Mouse (Mus musculus): Measurements from ENCODE around the gene Kat2b. TPM values are rescaled to one million over a fixed set of nuclear protein-coding genes. Genes with fewer than 3 reads are reported as not detected.
A peak's percentile ranks its signal among the peaks of the same experiment; 100 is the strongest.
"Not testable (repeated sequence)": the region's sequence is repeated elsewhere in the genome, so short reads cannot be mapped to it uniquely, and the experiment has no call there.

The Kat2b gene
- polyA plus RNA-seq, 1 experiment from 2014 or later, result 6.0 TPM

DNA sequence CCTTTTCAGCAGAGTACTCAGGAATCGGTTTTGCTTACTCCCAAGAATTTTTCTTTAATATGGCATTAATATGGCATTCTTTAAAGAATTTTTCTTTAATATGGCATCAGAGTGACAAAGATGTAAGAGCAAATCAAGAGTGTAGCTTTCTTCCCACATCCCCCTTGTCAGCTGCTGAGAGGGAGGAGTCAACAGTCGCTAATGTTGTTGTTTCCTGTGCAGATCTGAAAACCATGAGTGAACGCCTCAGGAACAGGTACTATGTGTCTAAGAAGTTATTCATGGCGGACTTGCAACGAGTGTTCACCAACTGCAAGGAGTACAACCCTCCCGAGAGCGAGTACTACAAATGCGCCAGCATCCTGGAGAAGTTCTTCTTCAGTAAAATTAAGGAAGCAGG lies 103.8 kb downstream of the Kat2b start:
- Histone ChIP-seq H3K4me1 (no peaks in the 10 kb centered on the region), H3K27me3 (replicated peaks) (no peaks in the 10 kb centered on the region), H3K27ac (replicated peaks) (no peak overlapping the region), H3K9ac (replicated peaks) (no peak overlapping the region), H3K4me2 (no peak overlapping the region), H3K36me3 (peaks cover 20% of the 10 kb centered on the region), H3K9me3 (replicated peaks) (no peaks in the 10 kb centered on the region), H3K4me3 (replicated peaks) (no peak overlapping the region)
- WGBS, result 91% methylated on average over 8 of the region's 8 CpGs
- ATAC-seq (ENCODE audit: low FRiP score), result no peak

DNA sequence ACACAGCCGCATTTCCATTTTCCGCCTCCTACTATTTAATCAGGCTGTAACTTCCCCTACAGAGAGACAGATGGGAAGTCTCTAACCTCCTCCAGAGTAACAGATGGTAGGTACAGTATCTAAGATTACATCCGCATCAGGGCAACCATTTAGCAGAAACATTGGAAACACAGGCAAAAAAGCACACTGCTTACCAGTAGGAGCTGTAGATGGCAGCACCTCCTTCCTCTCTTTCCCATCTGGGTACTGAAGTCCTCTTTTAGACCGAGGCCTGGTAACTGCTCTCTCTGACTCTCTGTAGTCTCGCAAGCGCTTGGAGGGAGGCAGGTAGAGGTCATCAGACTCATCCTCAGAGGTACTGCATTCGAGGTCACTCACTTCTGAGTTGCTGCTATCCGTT lies 112.1 kb downstream of the Kat2b start:
- Histone ChIP-seq H3K4me1 (no peaks in the 10 kb centered on the region), H3K27ac (replicated peaks) (no peak overlapping the region; the same call in 1 of the 2 replicates), H3K36me3 (no peaks in the 10 kb centered on the region), H3K27me3 (replicated peaks) (no peaks in the 10 kb centered on the region), H3K4me3 (replicated peaks) (no peak overlapping the region), H3K9ac (replicated peaks) (no peak overlapping the region), H3K4me2 (no peak overlapping the region), H3K9me3 (replicated peaks) (no peaks in the 10 kb centered on the region)
- peak; percentile 84; the same call in 1 of the 2 replicates for ATAC-seq (ENCODE audit: low FRiP score)
- WGBS, result 73% methylated on average over 8 of the region's 8 CpGs

DNA sequence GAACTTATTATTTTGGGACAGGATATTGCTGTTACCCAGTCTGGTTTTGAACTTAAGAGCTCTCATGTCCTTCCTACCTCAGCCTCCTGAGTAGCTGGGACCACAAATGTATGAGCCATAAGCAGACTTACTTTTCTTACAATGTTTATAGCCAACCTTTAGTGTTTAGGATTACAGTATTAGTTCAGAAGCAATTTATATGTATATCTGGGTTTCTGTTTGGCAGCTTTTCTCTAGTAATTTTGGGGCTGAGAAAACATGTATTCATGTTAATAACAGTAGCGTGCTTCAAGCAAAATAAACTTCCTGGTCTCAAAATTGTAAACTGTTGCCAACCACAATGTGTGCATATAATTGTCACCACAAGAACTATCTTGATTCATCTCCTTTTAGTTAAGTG lies 121.7 kb downstream of the Kat2b start:
- no peaks in the 10 kb centered on the region for H3K9me3 ChIP-seq (replicated peaks)
- H3K27me3 ChIP-seq (replicated peaks), result no peaks in the 10 kb centered on the region
- peak overlapping the region; percentile 64 for H3K4me2 ChIP-seq
- ATAC-seq (ENCODE audit: low FRiP score), result no peak
- peaks cover 11% of the 10 kb centered on the region for H3K4me1 ChIP-seq
- H3K4me3 ChIP-seq (replicated peaks), result peak overlapping the region; percentile 55; the same call in 1 of the 2 replicates
- no peak overlapping the region for H3K27ac ChIP-seq (replicated peaks)
- H3K36me3 ChIP-seq, result no peaks in the 10 kb centered on the region
- WGBS, result 17% methylated on average over 1 of the region's 1 CpGs
- H3K9ac ChIP-seq (replicated peaks), result peak overlapping the region; percentile 0; the same call in 1 of the 2 replicates

DNA sequence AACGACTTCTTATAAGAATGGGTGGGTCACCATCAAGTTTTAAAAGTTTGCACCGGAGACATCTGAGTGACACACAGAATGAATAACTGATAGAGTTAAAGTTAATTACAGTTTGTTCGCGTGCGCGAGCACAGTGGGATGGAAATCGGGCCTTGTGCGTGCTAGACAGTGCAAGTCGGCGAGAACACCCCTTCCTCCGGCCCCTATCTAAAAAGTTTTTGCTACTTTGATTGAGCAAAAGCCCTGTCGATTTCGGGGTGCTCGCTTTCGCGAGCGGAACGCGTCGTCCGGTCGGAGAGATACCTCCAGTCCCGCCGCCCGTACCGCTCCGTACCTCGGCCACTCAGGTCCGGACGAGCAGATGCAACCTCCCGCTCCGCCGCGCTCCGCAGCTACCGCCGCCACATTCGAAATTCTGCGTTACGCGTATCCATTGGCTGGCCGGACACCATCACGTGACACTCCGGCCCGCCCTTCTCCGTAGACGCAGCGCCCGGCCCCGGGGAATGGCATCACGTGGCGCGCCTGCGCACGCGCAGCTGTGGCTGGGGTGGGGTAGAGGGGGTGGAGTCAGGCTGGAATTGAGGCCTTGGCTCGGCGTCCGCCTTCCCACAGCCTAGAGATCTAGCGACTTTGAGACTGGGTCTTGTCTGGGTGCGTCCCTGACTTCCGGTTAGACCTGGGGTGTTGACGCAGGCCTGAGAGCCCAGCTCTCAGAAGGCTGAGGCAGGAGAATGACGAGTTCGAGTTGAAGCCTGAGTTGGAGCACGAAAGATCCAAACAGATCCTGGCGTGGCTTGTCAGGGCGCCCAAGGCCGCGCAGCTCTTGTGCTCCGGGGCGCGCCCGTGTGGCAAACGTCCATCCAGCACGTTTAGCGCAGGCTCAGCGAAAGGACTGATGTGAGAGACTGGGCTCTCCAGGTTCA lies 122.5 kb downstream of the Kat2b start, which contains the start of gene Sgo1:
Gene Sgo1 (minus strand): TSS at position 457 of the 926 bp plus-strand sequence.
- under 1% methylated on average over 78 of the region's 78 CpGs for WGBS
- peak; percentile 100 for ATAC-seq (ENCODE audit: low FRiP score)

DNA sequence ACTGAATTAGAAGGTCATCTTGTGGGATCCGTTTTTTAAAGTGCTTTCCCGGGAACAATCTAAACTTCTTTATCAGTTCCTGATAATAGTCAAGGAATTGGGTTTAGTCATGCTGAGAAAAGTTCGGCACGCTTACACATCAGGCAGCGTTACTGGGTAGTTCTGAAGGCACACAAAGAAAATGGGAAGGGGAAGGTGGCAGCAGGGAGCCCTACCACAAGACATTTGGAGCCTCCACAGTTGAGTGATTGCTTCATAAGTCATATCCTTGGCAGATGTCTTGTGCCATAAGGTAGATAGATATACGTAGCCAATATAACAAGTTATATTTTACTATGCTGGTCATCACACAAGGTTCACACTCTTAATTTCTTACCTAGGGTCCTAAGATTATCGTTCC lies 123.3 kb downstream of the Kat2b start:
- Histone ChIP-seq H3K9ac (replicated peaks) (peak overlapping the region; percentile 69), H3K9me3 (replicated peaks) (no peaks in the 10 kb centered on the region), H3K4me1 (peaks cover 11% of the 10 kb centered on the region), H3K36me3 (no peaks in the 10 kb centered on the region), H3K27ac (replicated peaks) (peak overlapping the region; percentile 97), H3K4me2 (peak overlapping the region; percentile 64), H3K4me3 (replicated peaks) (peak overlapping the region; percentile 55), H3K27me3 (replicated peaks) (no peaks in the 10 kb centered on the region)
- ATAC-seq (ENCODE audit: low FRiP score), result peak; percentile 28
- 8% methylated on average over 7 of the region's 7 CpGs for WGBS

More for the DNA sequence above, 122.5 kb downstream of the Kat2b start, which contains the start of gene Sgo1:
- Histone ChIP-seq H3K4me2 (peak within 1 kb of the TSS; percentile 64), H3K4me1 (peaks cover 11% of the 10 kb centered on the region), H3K4me3 (replicated peaks) (peak within 1 kb of the TSS; percentile 55), H3K27ac (replicated peaks) (peak within 1 kb of the TSS; percentile 97), H3K9ac (replicated peaks) (peak within 1 kb of the TSS; percentile 69), H3K27me3 (replicated peaks) (no peaks in the 10 kb centered on the region), H3K9me3 (replicated peaks) (no peaks in the 10 kb centered on the region), H3K36me3 (no peaks in the 10 kb centered on the region)

DNA sequence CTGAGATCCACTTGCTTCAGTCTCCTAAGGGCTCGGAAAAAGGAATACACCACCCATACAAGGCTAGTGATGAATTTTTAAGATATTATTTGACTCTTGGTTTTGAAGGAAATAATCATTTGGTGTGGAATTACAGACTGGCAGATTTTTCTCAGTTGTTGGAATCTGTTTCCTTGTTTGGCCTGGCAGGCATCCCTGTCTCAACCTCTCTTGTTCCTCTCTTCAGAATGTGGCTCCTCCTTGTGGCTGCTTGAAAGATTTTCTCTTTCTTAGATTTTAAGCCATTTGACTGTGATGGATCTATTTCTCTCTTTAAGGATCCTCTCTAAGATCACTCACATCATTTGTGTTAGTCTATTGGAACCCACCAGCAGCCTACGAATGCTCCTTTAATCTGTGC lies 127.4 kb downstream of the Kat2b start:
- ATAC-seq (ENCODE audit: low FRiP score), result no peak
- Histone ChIP-seq H3K27me3 (replicated peaks) (no peaks in the 10 kb centered on the region), H3K4me2 (no peak overlapping the region), H3K4me3 (replicated peaks) (no peak overlapping the region), H3K4me1 (peaks cover 7% of the 10 kb centered on the region), H3K27ac (replicated peaks) (no peak overlapping the region), H3K9me3 (replicated peaks) (no peaks in the 10 kb centered on the region), H3K9ac (replicated peaks) (no peak overlapping the region), H3K36me3 (no peaks in the 10 kb centered on the region)
- 90% methylated on average over 2 of the region's 2 CpGs for WGBS

DNA sequence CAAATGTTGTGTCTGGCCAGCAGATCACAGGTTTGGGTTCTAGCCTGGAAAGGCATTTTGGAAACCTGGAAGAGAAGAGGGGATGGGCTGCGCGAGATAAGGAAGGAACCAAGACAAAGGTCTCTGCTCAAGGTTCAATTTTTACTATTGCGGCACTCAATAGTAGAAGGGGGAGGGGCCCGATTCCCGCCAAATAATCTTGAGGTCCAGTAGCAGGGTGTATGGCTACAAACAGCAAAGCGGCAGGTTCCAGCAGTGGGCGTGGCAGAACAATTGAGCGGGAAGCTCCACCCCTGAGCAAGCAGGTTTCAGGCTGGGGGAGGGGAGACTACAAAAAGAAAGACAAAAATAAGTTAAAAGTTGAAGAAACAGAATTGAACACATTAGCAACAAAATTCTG lies 130.9 kb downstream of the Kat2b start:
- not testable (repeated sequence) for H3K27ac ChIP-seq (replicated peaks); ATAC-seq (ENCODE audit: low FRiP score); H3K4me3 ChIP-seq (replicated peaks); H3K9ac ChIP-seq (replicated peaks); H3K4me2 ChIP-seq; H3K9me3 ChIP-seq (replicated peaks); H3K4me1 ChIP-seq; H3K36me3 ChIP-seq; H3K27me3 ChIP-seq (replicated peaks)
- WGBS, result 92% methylated on average over 8 of the region's 8 CpGs

DNA sequence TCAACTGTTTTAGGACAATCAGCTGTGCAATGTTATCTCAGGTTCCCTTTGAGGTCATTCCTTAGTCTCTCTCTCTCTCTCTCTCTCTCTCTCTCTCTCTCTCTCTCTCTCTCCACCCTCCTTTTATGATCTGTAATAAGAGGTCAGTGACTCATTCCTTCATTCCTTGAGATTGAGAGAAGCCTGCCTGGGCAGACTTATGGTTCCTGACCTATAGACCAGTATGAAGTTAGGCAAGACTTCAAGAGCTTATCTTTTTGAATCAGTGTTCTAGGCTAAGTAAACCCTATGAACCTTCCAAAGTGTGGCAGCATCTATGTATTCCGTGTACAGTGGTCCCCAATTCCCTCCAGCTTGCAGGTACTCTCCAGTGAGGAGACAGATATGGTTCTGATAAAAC lies 147.8 kb downstream of the Kat2b start:
- Histone ChIP-seq H3K4me1 (no peaks in the 10 kb centered on the region), H3K36me3 (no peaks in the 10 kb centered on the region), H3K4me2 (no peak overlapping the region), H3K27ac (replicated peaks) (no peak overlapping the region), H3K9me3 (replicated peaks) (no peaks in the 10 kb centered on the region), H3K27me3 (replicated peaks) (no peaks in the 10 kb centered on the region), H3K9ac (replicated peaks) (no peak overlapping the region), H3K4me3 (replicated peaks) (no peak overlapping the region)
- WGBS, result 74% methylated on average over 1 of the region's 1 CpGs
- no peak for ATAC-seq (ENCODE audit: low FRiP score)

DNA sequence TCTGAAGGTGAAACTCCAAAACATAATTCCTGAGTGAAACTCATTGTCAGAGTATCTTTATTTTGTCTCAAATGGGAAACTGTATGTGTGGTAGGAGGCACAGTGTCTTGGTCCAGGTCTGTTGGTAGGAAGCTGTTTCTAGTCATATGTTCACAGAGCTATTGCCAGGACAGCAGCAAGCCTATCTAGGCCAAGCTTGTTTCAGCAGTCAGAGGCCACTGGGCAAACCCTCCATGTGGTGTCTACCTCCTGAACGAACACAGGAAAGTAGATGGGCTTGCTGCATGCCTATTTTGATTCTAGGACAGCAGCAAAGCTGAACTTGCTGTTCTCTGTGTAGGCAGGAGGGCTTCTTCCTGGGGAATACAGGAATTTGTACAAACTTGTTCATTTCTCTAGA lies 148.5 kb downstream of the Kat2b start:
- not testable (repeated sequence) for H3K36me3 ChIP-seq; H3K4me2 ChIP-seq; ATAC-seq (ENCODE audit: low FRiP score); H3K4me3 ChIP-seq (replicated peaks); H3K9me3 ChIP-seq (replicated peaks); H3K27me3 ChIP-seq (replicated peaks); H3K4me1 ChIP-seq; H3K27ac ChIP-seq (replicated peaks); H3K9ac ChIP-seq (replicated peaks)
- WGBS, result 52% methylated on average over 1 of the region's 1 CpGs

DNA sequence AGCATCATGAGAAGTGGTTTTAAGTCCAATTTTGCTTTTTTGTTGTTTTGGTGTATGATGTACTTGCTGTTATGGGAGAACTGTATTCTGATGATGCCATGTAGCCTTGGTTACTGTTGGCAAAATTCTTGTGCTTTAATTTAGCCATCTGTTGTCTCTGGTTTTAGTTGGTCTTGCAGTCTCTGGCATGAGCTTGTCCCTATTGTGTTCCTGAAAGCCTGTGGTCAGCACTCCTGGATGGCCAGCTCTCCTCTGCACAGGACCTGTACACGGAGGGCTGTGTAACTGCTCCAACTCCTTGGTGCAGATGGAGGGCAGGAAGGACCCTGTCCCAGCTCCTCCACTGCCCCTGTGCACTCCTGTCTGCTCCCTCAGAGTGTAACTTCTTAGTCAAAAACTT lies 151.8 kb downstream of the Kat2b start:
- Histone ChIP-seq H3K27me3 (replicated peaks) (no peaks in the 10 kb centered on the region), H3K9me3 (replicated peaks) (no peaks in the 10 kb centered on the region), H3K4me3 (replicated peaks) (no peak overlapping the region), H3K36me3 (no peaks in the 10 kb centered on the region), H3K27ac (replicated peaks) (no peak overlapping the region), H3K4me2 (no peak overlapping the region), H3K9ac (replicated peaks) (no peak overlapping the region), H3K4me1 (no peaks in the 10 kb centered on the region)
- ATAC-seq (ENCODE audit: low FRiP score), result no peak
- 90% methylated on average over 1 of the region's 1 CpGs for WGBS

DNA sequence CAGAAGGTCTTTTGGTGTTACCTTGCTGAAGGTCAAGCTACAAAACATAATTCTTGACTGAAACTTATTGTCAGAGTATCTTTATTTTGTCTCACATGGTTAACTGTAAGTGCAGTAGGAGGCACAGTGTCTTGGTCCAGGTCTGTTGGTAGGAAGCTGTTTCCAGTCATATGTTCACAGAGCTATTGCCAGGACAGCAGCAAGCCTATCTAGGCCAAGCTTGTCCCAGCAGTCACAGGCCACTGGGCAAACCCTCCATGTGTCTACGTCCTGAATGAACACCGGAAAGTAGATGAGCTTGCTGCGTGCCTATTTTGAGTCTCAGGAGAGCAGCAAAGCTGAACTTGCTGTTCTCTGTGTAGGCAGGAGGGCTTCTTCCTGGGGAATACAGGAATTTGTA lies 152.3 kb downstream of the Kat2b start:
- not testable (repeated sequence) for H3K4me3 ChIP-seq (replicated peaks); H3K4me2 ChIP-seq; H3K4me1 ChIP-seq; H3K9me3 ChIP-seq (replicated peaks); H3K27ac ChIP-seq (replicated peaks); H3K36me3 ChIP-seq; ATAC-seq (ENCODE audit: low FRiP score); H3K27me3 ChIP-seq (replicated peaks); H3K9ac ChIP-seq (replicated peaks)
- 91% methylated on average over 3 of the region's 3 CpGs for WGBS

All from neural tube, embryonic 15.5 days (tissue).